Mouse (Mus musculus) megakaryocyte, adult 5-6 weeks (primary cell): ENCODE results near the gene Acp6. TPM values are rescaled to one million over a fixed set of nuclear protein-coding genes. Genes with fewer than 3 reads are reported as not detected.

Source experiments
- ATAC-seq: 2 replicates; pipeline ENCODE4 v1.8.0; 2016; ENCODE audit warnings: mild to moderate bottlenecking, inconsistent platforms; ENCODE audit not compliant: poor library complexity, severe bottlenecking
- total RNA-seq, 2 experiments: library from RNA; stranded (forward) in 1 of 2; stranded (reverse) in 1 of 2; fragments of 153-499, 151-499 nt in 1 of 2; fragments of 221-1000, 200-1000 nt in 1 of 2; gene quantifications; 2 replicates each; pipeline versions ENCODE4 v1.2.3 to v1.2.4; 2015 to 2017

Gene Acp6
- total RNA-seq, 2 experiments from 2014 or later: 15.1 to 16.2 TPM

DNA sequence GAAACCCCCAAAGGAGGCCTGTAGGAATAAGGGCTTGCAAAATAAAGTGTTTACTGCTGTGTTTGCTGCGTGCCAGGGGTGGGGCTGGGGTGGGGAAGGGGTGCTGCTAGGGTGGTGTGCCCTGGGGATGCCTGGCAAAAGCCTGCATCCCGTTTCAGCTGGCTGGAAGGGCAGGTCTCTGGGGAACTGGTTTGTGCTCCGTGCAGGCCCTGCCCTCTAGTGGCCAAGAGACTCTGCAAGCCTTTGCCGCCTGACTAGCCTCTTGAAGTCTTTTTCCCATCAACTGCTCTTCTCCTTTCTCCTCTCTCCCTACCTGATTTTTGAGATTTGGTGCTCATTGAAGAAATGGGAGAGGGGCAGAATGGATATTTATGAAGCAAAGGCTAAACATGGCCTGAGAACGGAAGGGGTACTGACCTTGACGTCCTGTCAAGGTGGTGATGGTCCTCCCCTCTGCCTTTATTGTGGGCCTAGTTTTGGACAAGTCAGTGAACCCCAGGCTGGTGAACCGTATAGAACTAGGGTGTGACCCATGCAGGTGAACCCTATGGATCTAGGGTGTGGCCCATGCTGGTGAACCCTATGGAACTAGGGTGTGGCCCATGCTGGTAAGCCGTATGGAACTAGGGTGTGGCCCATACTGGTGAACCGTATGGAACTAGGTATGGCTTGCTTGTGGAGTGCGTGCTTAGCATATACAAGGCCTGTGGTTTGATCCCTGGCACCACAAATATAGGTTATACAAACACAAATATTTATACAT is 26.7 kb downstream of the Acp6 start:
- ATAC-seq: peak; percentile 85

DNA sequence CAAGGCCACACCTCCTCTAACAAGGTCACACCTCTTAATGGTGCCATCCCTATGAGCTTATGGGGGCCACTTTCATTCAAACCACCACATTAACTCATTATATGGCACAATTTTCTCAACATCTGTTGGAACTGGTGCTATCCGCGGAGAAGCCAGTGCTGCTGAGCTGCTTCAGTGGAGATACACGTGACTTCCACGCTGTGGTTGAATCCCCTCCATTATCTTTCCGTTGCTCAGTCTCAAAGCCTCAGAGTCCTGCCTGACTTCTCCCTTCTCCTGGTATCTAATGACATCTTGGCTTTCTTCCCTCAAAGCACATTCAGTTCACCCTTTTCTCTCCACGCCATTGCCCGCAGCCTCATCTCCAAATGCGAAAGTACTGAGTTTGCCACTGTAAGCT is 38.0 kb downstream of the Acp6 start:
- no peak for ATAC-seq

DNA sequence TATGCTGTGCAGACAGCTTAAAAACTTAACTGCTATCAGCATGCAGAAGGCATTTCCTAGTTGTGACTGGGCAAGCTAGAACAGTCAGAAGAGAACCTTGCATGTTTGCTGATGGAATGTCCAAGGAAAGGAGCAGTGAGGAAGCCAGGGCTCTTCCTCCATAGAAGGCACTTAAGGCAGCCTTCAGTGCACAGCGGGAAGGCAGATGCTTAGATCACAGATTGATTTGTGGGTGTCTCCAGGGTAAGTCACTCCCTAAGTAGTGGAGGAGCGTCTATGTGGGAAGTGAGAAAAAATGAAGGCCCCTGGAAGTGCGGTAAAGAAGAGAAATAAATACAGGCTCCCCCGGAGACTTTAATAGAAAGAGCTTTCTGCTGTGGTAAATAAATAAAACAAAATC is 40.7 kb downstream of the Acp6 start:
- ATAC-seq: no peak

DNA sequence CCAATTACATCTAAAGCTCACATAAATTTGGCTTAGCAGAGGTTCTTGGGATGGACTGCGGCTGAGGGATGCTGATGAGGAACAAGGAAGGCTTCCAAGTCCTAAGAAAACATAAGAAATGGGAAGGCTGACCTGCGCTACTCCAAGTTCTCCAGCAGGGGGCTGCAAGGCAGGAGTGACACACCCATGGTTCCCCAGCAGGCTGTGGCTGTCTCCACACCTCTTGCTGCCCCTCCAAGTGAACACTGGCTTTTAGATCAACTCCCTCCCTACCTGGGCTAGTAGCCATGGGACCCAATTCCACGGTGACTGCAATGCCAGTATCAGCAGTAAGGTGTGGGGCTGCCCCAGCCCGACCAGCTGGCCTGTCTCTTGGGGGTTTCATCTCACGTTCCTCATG is 43.4 kb downstream of the Acp6 start:
- peak; percentile 78 for ATAC-seq

DNA sequence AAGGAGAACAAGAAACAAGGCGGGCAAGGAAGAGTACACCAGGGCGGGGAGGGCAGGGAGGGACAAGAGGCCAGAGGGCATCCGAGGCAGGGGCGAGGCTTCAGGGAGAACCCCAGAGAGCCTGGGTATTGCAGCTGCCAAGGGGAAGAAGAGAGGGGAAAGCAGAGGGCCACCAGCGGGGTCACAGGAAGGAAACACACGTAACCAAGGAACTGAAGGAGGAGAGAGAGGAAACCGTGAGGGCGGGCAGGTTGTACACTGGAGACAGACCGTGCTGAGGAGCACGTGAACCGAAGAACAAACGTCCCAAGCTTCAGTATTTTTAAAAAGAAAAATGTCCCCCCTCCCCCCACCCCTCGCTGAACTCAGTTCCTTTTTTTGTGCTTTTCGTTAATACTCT is 45.3 kb downstream of the Acp6 start:
- peak; percentile 62 for ATAC-seq

DNA sequence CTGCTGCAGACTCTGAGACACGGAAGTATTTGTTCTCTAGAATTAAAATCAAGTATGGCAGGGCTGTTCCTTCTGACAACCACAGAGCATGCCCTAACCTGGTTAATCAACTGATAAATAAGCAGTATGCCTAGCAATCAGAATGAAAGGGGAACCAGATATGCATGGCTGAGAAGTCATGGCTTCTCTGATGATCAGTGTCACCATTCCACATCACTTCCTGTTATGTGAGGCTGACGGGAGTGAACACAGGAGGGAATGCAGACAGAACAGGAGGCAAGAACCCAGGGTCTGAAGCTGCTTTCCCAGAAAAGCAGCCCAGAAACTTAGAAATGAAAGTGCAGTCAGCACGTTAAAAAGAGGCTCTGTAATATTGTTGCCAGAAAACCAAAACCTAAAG is 47.9 kb downstream of the Acp6 start:
- no peak for ATAC-seq

DNA sequence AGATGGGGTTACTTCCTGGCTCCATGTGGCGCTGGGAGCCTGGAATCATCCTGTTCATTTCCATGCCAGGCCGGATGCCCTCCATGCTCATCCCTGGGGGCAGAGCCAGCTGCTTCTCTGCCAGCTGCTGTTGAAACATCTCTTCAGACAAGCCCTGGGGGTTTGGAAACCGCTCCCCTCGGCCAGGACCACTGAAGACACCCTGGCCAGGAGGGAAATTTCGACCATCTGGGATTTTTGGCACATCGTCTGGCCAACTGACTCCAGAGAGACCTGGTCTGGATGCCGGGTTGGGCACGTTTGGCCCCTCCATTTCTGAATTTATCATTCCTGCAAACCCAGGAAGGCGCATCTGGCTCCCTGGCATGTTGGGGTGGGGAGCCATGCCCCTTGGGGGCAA is 50.8 kb downstream of the Acp6 start:
- ATAC-seq: no peak

DNA sequence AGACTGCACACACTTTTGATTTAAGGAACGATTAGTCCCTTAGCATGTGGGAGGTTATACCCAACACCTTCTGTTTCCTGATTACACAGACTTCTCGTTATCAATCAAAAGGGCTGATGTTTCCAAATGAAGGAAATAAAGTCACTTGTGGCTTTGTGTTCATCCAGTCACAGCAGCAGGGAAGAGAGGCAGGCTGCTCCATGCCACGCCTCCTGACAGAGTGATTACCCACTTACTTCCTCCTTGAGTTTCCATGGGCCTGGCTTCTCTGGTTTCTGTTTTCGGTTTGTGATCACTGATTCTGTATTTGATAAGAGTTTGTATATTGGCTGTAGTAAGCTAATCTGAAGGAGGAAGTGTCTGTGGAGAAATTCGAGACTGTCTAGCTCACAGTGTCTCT is 52.6 kb downstream of the Acp6 start:
- ATAC-seq: peak; percentile 96

DNA sequence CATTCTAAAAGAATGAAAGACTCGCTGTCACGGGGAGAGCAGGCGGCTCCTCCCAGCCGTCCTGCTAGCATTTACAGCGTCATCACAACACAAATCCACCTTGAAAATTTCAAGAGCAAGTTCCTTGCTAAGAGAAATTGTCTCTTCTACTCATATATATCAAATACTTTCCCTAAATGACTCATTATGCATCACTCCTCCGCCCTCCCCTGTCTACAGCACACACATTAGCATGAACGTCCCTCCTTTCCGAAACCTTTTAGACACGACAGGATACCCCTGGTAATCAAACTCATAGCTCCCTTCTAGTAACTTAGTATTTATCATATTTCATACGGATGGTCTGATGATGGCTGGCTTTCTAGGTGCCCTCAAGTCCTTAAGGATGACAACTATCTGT is 55.3 kb downstream of the Acp6 start:
- no peak for ATAC-seq

DNA sequence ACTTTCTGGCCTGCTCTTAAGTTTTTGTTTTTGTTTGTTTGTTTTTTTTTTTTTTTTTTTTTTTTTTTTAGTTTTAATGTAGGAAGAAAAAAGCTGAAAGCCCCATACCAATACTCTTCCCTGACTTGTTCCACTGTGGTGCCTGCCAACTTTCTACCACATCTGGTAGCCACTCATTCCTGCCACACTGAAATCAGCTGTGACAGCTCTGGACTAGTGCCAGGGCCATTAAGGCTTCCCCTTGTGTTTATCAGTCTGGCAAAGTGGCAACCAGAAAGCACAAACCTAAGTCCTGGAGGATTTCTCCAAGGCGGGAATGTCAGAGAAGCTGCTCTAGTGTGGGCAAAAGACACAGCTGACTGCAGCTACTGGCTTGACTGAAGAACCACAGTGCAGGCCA is 55.9 kb downstream of the Acp6 start:
- no peak for ATAC-seq

DNA sequence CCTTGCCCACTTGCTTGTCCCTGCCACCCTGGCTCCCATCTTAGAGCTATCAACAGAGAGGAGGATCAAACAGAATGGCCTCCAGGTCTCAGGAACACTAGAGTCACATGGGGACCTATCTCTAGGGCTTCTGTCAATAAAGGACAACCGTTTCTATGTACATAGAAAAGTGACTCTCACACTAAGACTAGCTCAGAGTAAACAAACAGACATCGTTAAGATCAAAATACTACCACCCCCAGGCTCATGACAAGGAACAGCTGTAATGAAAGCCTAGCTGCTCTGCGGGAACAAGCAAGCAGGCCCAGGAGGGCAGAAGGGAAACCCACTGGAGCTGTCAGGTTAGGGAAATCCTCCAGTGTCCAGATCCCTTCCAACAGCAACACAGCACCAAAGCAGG is 56.9 kb downstream of the Acp6 start:
- no peak for ATAC-seq

DNA sequence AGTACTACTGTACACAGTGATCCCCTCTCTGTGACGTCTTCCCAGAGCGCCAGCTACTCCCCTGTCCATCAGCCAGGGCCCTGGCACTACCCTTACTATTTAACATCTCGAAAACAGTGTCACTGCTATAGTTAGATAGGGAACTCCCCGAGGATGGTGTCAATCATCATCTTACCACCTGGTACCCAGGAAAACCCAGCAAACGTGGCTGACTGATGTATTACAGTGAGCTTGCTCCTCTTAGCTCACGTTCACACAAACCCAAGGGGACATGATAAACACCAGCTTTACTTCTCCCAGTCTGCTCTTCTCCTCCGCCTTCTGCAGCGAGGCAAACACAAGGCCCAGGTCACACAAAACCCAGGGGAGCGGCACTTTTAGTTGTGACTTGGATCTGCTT is 64.7 kb downstream of the Acp6 start:
- no peak for ATAC-seq

DNA sequence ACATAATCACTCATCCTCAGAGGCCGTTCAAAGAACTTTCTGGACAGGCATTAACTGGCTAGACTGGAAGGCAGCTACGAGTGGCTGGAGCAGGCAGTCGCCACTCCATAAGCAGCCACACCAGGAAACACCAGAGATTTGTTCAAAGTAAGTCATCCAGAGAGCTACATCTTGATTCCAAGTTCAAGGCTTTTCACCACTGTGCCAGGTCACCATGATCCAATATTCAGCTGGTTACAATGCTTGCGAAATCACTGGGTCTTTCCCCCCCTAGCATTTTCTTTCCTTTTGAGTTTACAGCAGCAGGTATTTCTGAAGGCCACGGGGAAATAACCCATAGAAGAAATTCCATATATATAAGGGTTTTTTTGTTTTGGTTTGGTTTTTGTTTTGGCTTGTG is 66.7 kb downstream of the Acp6 start:
- ATAC-seq: no peak

DNA sequence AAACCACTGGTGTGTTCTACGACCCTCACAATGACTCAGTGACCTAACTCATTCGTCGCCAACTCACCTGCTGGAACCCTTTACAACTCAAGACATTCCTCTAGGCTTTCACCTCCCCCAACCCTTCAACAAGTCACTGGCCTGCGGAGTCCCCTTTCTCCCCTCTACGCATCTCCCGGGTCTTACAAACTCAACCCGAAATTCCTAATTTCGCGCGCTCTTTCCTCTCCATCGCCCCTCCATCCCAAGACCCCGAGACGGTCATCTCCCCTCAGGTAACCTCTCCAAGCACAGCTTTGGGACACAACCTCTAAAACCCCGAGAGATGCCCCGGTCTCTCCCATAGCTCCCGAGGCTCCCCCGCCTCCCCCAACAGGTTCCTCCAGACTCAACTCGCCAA is 68.1 kb downstream of the Acp6 start:
- no peak for ATAC-seq

Other genes with a start within 250 kb of the Acp6 start
- not detected in 2 replicates for gene Gja8, start 232.8 kb upstream of the Acp6 start, total RNA-seq (2015)
- not detected in 2 replicates for gene Gja8, start 232.8 kb upstream of the Acp6 start, total RNA-seq (2017)
- 10.2 and 12.7 TPM in 2 replicates for gene Bcl9, start 139.1 kb downstream of the Acp6 start, total RNA-seq (2015)
- gene Bcl9, start 139.1 kb downstream of the Acp6 start, total RNA-seq (2017): 3.0 and 4.1 TPM in 2 replicates